Mouse (Mus musculus): ENCODE data around the gene Aifm2. TPM values are rescaled to one million over a fixed set of nuclear protein-coding genes. Genes with fewer than 3 reads are reported as not detected.
A peak's percentile ranks its signal among the peaks of the same experiment; 100 is the strongest.

Gene Aifm2
- polyA plus RNA-seq, 1 experiment: not detected

- Histone ChIP-seq H3K27ac (ENCODE audit: insufficient read depth, low read depth, low read length) (no peak overlapping the region), H3K4me1 (ENCODE audit: control insufficient read depth, insufficient read depth, low read length) (peaks cover 11% of the 10 kb centered on the region), H3K4me3 (ENCODE audit: insufficient read depth, low read depth, low read length) (no peak overlapping the region)
- 57% methylated on average over 3 of the region's 3 CpGs for WGBS
- peak; percentile 85 for TF ChIP-seq CTCF (IDR thresholded peaks at IDR 0.05; ENCODE audit: insufficient read depth, low read depth, low read length)
- no peak for TF ChIP-seq POLR2A (IDR thresholded peaks at IDR 0.05; ENCODE audit: insufficient read depth, low read depth, low read length)
These were observed 19.3 kb downstream of the Aifm2 start for GRCm38 (mm10) chr10:61734377-61734776.

GRCm38 (mm10) chr10:61736671-61737078, 21.6 kb downstream of the Aifm2 start:
- H3K4me3 ChIP-seq (ENCODE audit: insufficient read depth, low read depth, low read length): 0 out of 2 replicates have a peak overlapping the region, but pooled peaks have one; percentile 9
- peak overlapping the region; percentile 46 for H3K27ac ChIP-seq (ENCODE audit: insufficient read depth, low read depth, low read length)
- WGBS: 43% methylated on average over 10 of the region's 10 CpGs
- H3K4me1 ChIP-seq (ENCODE audit: control insufficient read depth, insufficient read depth, low read length): peaks cover 11% of the 10 kb centered on the region
- TF ChIP-seq POLR2A (IDR thresholded peaks at IDR 0.05; ENCODE audit: insufficient read depth, low read depth, low read length): no peak

GRCm38 (mm10) chr10:61737537-61737936, 22.5 kb downstream of the Aifm2 start:
- Histone ChIP-seq H3K27ac (ENCODE audit: insufficient read depth, low read depth, low read length) (no peak overlapping the region), H3K4me1 (ENCODE audit: control insufficient read depth, insufficient read depth, low read length) (peaks cover 11% of the 10 kb centered on the region), H3K4me3 (ENCODE audit: insufficient read depth, low read depth, low read length) (no peak overlapping the region)
- 96% methylated on average over 1 of the region's 1 CpGs for WGBS
- TF ChIP-seq CTCF (IDR thresholded peaks at IDR 0.05; ENCODE audit: insufficient read depth, low read depth, low read length) (no peak), POLR2A (IDR thresholded peaks at IDR 0.05; ENCODE audit: insufficient read depth, low read depth, low read length) (no peak)

- no peak overlapping the region for H3K27ac ChIP-seq (ENCODE audit: insufficient read depth, low read depth, low read length)
- WGBS: 91% methylated on average over 4 of the region's 4 CpGs
- H3K4me3 ChIP-seq (ENCODE audit: insufficient read depth, low read depth, low read length): no peak overlapping the region
- TF ChIP-seq CTCF (IDR thresholded peaks at IDR 0.05; ENCODE audit: insufficient read depth, low read depth, low read length) (no peak), POLR2A (IDR thresholded peaks at IDR 0.05; ENCODE audit: insufficient read depth, low read depth, low read length) (no peak)
- peaks cover 11% of the 10 kb centered on the region for H3K4me1 ChIP-seq (ENCODE audit: control insufficient read depth, insufficient read depth, low read length)
These were observed 23.1 kb downstream of the Aifm2 start for GRCm38 (mm10) chr10:61738126-61738525.

- Histone ChIP-seq H3K27ac (ENCODE audit: insufficient read depth, low read depth, low read length) (no peak overlapping the region), H3K4me3 (ENCODE audit: insufficient read depth, low read depth, low read length) (no peak overlapping the region), H3K4me1 (ENCODE audit: control insufficient read depth, insufficient read depth, low read length) (peaks cover 11% of the 10 kb centered on the region)
- TF ChIP-seq CTCF (IDR thresholded peaks at IDR 0.05; ENCODE audit: insufficient read depth, low read depth, low read length) (no peak), POLR2A (IDR thresholded peaks at IDR 0.05; ENCODE audit: insufficient read depth, low read depth, low read length) (no peak)
- WGBS: 94% methylated on average over 1 of the region's 1 CpGs
These were observed 26.2 kb downstream of the Aifm2 start for GRCm38 (mm10) chr10:61741306-61741705.

- TF ChIP-seq CTCF (IDR thresholded peaks at IDR 0.05; ENCODE audit: insufficient read depth, low read depth, low read length): no peak
- no peak for TF ChIP-seq POLR2A (IDR thresholded peaks at IDR 0.05; ENCODE audit: insufficient read depth, low read depth, low read length)
- WGBS: 90% methylated on average over 4 of the region's 4 CpGs
- H3K4me1 ChIP-seq (ENCODE audit: control insufficient read depth, insufficient read depth, low read length): peaks cover 5% of the 10 kb centered on the region
- H3K4me3 ChIP-seq (ENCODE audit: insufficient read depth, low read depth, low read length): no peak overlapping the region
- H3K27ac ChIP-seq (ENCODE audit: insufficient read depth, low read depth, low read length): no peak overlapping the region
These were observed 26.8 kb downstream of the Aifm2 start for GRCm38 (mm10) chr10:61741873-61742272.

GRCm38 (mm10) chr10:61742336-61742735, 27.3 kb downstream of the Aifm2 start:
- TF ChIP-seq POLR2A (IDR thresholded peaks at IDR 0.05; ENCODE audit: insufficient read depth, low read depth, low read length): no peak
- no peak for TF ChIP-seq CTCF (IDR thresholded peaks at IDR 0.05; ENCODE audit: insufficient read depth, low read depth, low read length)
- H3K4me3 ChIP-seq (ENCODE audit: insufficient read depth, low read depth, low read length): no peak overlapping the region
- no peak overlapping the region for H3K27ac ChIP-seq (ENCODE audit: insufficient read depth, low read depth, low read length)
- 0 out of 2 replicates have a peak, but pooled peaks cover 4% of the 10 kb centered on the region for H3K4me1 ChIP-seq (ENCODE audit: control insufficient read depth, insufficient read depth, low read length)
- 96% methylated on average over 8 of the region's 8 CpGs for WGBS

- no peaks in the 10 kb centered on the region for H3K4me1 ChIP-seq (ENCODE audit: control insufficient read depth, insufficient read depth, low read length)
- TF ChIP-seq POLR2A (IDR thresholded peaks at IDR 0.05; ENCODE audit: insufficient read depth, low read depth, low read length) (no peak), CTCF (IDR thresholded peaks at IDR 0.05; ENCODE audit: insufficient read depth, low read depth, low read length) (no peak)
- WGBS: 97% methylated on average over 4 of the region's 4 CpGs
- H3K4me3 ChIP-seq (ENCODE audit: insufficient read depth, low read depth, low read length): no peak overlapping the region
- no peak overlapping the region for H3K27ac ChIP-seq (ENCODE audit: insufficient read depth, low read depth, low read length)
These were observed 30.1 kb downstream of the Aifm2 start for GRCm38 (mm10) chr10:61745133-61745532.

GRCm38 (mm10) chr10:61747302-61747701, 32.2 kb downstream of the Aifm2 start:
- 85% methylated on average over 13 of the region's 13 CpGs for WGBS

GRCm38 (mm10) chr10:61750014-61750413, 35.0 kb downstream of the Aifm2 start:
- Histone ChIP-seq H3K4me1 (ENCODE audit: control insufficient read depth, insufficient read depth, low read length) (no peaks in the 10 kb centered on the region), H3K27ac (ENCODE audit: insufficient read depth, low read depth, low read length) (no peak overlapping the region), H3K4me3 (ENCODE audit: insufficient read depth, low read depth, low read length) (no peak overlapping the region)
- WGBS: 87% methylated on average over 9 of the region's 9 CpGs
- TF ChIP-seq CTCF (IDR thresholded peaks at IDR 0.05; ENCODE audit: insufficient read depth, low read depth, low read length) (no peak), POLR2A (IDR thresholded peaks at IDR 0.05; ENCODE audit: insufficient read depth, low read depth, low read length) (no peak)

More at GRCm38 (mm10) chr10:61747302-61747701, 32.2 kb downstream of the Aifm2 start:
- H3K4me3 ChIP-seq (ENCODE audit: insufficient read depth, low read depth, low read length): no peak overlapping the region
- TF ChIP-seq POLR2A (IDR thresholded peaks at IDR 0.05; ENCODE audit: insufficient read depth, low read depth, low read length) (no peak), CTCF (IDR thresholded peaks at IDR 0.05; ENCODE audit: insufficient read depth, low read depth, low read length) (no peak)
- no peaks in the 10 kb centered on the region for H3K4me1 ChIP-seq (ENCODE audit: control insufficient read depth, insufficient read depth, low read length)
- no peak overlapping the region for H3K27ac ChIP-seq (ENCODE audit: insufficient read depth, low read depth, low read length)
